Mouse (Mus musculus) cerebellum, postnatal 10 days (tissue): Measurements from ENCODE around the gene Rbm7.
A peak's percentile ranks its signal among the peaks of the same experiment; 100 is the strongest.
"Not testable (repeated sequence)": the region's sequence is repeated elsewhere in the genome, so short reads cannot be mapped to it uniquely, and the experiment has no call there.

ENCODE experiments used
- DNase-seq, 2 experiments: peaks; one replicate each; pipeline ENCODE4 v3.0.0; 2021; ENCODE audit warnings: mixed read lengths in 2 of 2

Rbm7 gene

GRCm38 (mm10) chr9:48494817-48495547 is at the start of gene Rbm7, which contains the start of gene Gm5617:
Rbm7 (minus strand) TSS chr9:48495299.
Gm5617 (plus strand) TSS chr9:48495442.
- DNase-seq: peak; percentile 97 to 98

GRCm38 (mm10) chr9:48538688-48539087 is 43.6 kb upstream of the Rbm7 start:
- peak; percentile 65 to 71 for DNase-seq

- DNase-seq: peak; percentile 30 to 39
Observed at GRCm38 (mm10) chr9:48538044-48538645, 43.0 kb upstream of the Rbm7 start.

- peak; percentile 50 to 57 for DNase-seq
Observed at GRCm38 (mm10) chr9:48537616-48538015, 42.5 kb upstream of the Rbm7 start.

GRCm38 (mm10) chr9:48536414-48536813 is 41.3 kb upstream of the Rbm7 start:
- no peak for DNase-seq

- DNase-seq: no peak
Observed at GRCm38 (mm10) chr9:48532730-48533129, 37.6 kb upstream of the Rbm7 start.

GRCm38 (mm10) chr9:48532203-48532602 is 37.1 kb upstream of the Rbm7 start:
- no peak for DNase-seq

GRCm38 (mm10) chr9:48531294-48531693 is 36.2 kb upstream of the Rbm7 start:
- no peak for DNase-seq

GRCm38 (mm10) chr9:48526520-48526919 is 31.4 kb upstream of the Rbm7 start:
- no peak for DNase-seq

GRCm38 (mm10) chr9:48525566-48525965 is 30.5 kb upstream of the Rbm7 start:
- DNase-seq: no peak

- not testable (repeated sequence) for DNase-seq
Observed at GRCm38 (mm10) chr9:48520405-48520804, 25.3 kb upstream of the Rbm7 start.

- DNase-seq: peak in 1 of 2 experiments; percentile 10
Observed at GRCm38 (mm10) chr9:48517372-48518130, 22.5 kb upstream of the Rbm7 start.

- peak; percentile 37 to 39 for DNase-seq
Observed at GRCm38 (mm10) chr9:48516615-48517371, 21.7 kb upstream of the Rbm7 start.

- peak; percentile 55 to 62 for DNase-seq
Observed at GRCm38 (mm10) chr9:48515332-48515731, 20.2 kb upstream of the Rbm7 start.

GRCm38 (mm10) chr9:48510134-48510533 is 15.0 kb upstream of the Rbm7 start:
- DNase-seq: no peak

GRCm38 (mm10) chr9:48504741-48505365 is 9.8 kb upstream of the Rbm7 start:
- DNase-seq: peak; percentile 13 to 26

GRCm38 (mm10) chr9:48503001-48503400 is 7.9 kb upstream of the Rbm7 start:
- no peak for DNase-seq

- no peak for DNase-seq
Observed at GRCm38 (mm10) chr9:48501192-48501591, 6.1 kb upstream of the Rbm7 start.

- no peak for DNase-seq
Observed at GRCm38 (mm10) chr9:48495548-48495932, 441 bp upstream of the Rbm7 start.

GRCm38 (mm10) chr9:48481214-48482134 is 13.6 kb downstream of the Rbm7 start:
- peak in 1 of 2 experiments; percentile 15 for DNase-seq
